1 mouse cellular context compared by ENCODE assay signal in genomic region chr17:57347017-57347416, GRCm38 (mm10).
TF ChIP-seq lines count a peak whose summit lies in the region.

No protein-coding gene starts in this region.

TF ChIP-seq in CH12.LX, 34 proteins besides CTCF, POLR2A, EP300 and RAD21 (continued from another document):
- TF ChIP-seq MEF2A (IDR thresholded peaks at IDR 0.05; ENCODE audit: borderline replicate concordance, low read depth, low read length) (peak; percentile 97), USF2 (conservative IDR thresholded peaks at IDR 0.05; ENCODE audit: low read depth, low read length) (no peak), GABPA (IDR thresholded peaks at IDR 0.05; ENCODE audit: insufficient replicate concordance, low read depth, low read length) (no peak), SIN3A (IDR thresholded peaks at IDR 0.05; ENCODE audit: low read length) (peak; percentile 95), JUND (conservative IDR thresholded peaks at IDR 0.05; ENCODE audit: low read depth, low read length) (peak; percentile 78), E2F4 (IDR thresholded peaks at IDR 0.05; ENCODE audit: insufficient replicate concordance, low read depth, low read length) (no peak), ZNF384 (IDR thresholded peaks at IDR 0.05; ENCODE audit: low read depth, low read length) (peak; percentile 40; the same call in 1 of the 2 replicates), MAFK (IDR thresholded peaks at IDR 0.05; ENCODE audit: insufficient replicate concordance, low read length) (peak; percentile 79), MYC (IDR thresholded peaks at IDR 0.05; ENCODE audit: low read depth, low read length) (peak; percentile 91)
